Mouse (Mus musculus) erythroblast, embryonic 14.5 days (primary cell): ENCODE measurements around the gene Dop1b.

Source experiments
- GATA1 ChIP-seq: IDR thresholded peaks from 2 replicates; pipeline ENCODE4 v1.6.1; 2012; ENCODE audit warnings: low read length, inconsistent platforms, mixed read lengths
- TAL1 ChIP-seq: IDR thresholded peaks from 3 replicates; pipeline ENCODE4 v1.6.1; 2012; ENCODE audit warnings: low read length, inconsistent platforms, mixed read lengths

DNA sequence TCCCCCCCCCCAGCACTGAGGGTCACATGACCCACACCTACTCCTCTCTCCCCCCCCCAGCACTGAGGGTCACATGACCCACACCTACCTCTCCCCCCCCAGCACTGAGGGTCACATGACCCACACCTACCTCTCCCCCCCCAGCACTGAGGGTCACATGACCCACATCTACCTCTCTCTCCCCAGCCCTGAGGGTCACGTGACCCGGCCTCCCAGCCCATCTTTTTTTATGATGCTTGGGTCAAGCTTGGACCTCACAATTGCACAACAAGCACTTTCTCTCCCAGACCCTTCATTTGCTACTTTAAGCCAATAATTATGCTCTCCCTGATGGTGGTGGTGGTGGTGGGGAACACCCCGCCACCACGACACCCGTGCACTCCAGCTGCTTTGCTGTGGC is 83.7 kb downstream of the Dop1b start:
- no peak for TF ChIP-seq GATA1
- TF ChIP-seq TAL1, result no peak
